Mouse (Mus musculus) stomach, postnatal 0 days (tissue): ENCODE measurements at regions not wholly inside any gene's neighbourhood (a gene's known extent, or its start where the extent isn't known, plus 50 kb on each side); places are given as distances from the start of the nearest gene placed in this dataset.

ENCODE experiments used
- CTCF ChIP-seq: IDR thresholded peaks from 2 replicates; pipeline ENCODE4 v1.5.1; 2016; ENCODE audit warnings: antibody characterized with exemption, low read depth, mild to moderate bottlenecking, moderate library complexity
- EP300 ChIP-seq: optimal IDR thresholded peaks from 2 replicates; pipeline ENCODE3; 2016; ENCODE audit warnings: antibody characterized with exemption

DNA sequence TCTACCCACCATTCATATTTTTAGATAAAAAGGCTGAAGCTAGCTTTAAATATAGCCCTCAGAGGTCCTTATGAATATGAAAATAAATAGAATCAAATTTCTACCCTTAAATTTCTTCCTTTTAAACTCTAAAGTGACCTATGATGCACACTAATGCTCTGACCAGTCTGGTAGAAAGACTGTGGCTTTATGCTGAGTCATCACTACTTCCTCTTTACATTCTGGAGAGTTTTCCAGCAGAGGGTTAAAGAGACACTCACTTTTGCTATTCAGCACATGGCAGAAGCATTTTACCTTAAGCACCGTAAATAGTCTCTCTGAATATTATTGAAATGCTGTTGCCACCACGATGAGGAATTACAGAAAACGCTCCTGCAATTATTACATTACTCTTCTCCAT lies 62.6 kb upstream of the Atp5g3 start:
- TF ChIP-seq CTCF (no peak), EP300 (no peak)
